Mouse (Mus musculus) thymus, postnatal 0 days (tissue): ENCODE measurements around the gene Rsl24d1. TPM values are rescaled to one million over a fixed set of nuclear protein-coding genes. Genes with fewer than 3 reads are reported as not detected.

Experiments
- polyA plus RNA-seq: library from polyadenylated mRNA; unstranded; fragments of >200 nt; fragmentation: Nextera tagmentation; extraction: Ambion mirVana; gene quantifications from 2 replicates; pipeline ENCODE4 v1.2.1, GENCODE M21; 2015

Gene Rsl24d1
- polyA plus RNA-seq, 1 experiment from 2014 or later = 161 TPM

Other genes starting within 250 kb of the Rsl24d1 start
- gene Pygo1, start 187.8 kb upstream of the Rsl24d1 start, polyA plus RNA-seq = 0.66 and 0.75 TPM in 2 replicates
- 0.79 and 1.4 TPM in 2 replicates for gene Dyx1c1, start 154.6 kb upstream of the Rsl24d1 start, polyA plus RNA-seq
- not detected in 2 replicates for gene Gm44503, start 154.6 kb upstream of the Rsl24d1 start, polyA plus RNA-seq
- 13.3 and 18.4 TPM in 2 replicates for gene Ccpg1os, start 128.0 kb upstream of the Rsl24d1 start, polyA plus RNA-seq
- 34.7 and 36.1 TPM in 2 replicates for gene Ccpg1, start 128.0 kb upstream of the Rsl24d1 start, polyA plus RNA-seq
- 6.3 and 6.9 TPM in 2 replicates for gene Pigb, start 73.0 kb upstream of the Rsl24d1 start, polyA plus RNA-seq
- 41.8 and 43.9 TPM in 2 replicates for gene Rab27a, start 68.6 kb upstream of the Rsl24d1 start, polyA plus RNA-seq
- 0.60 and 0.64 TPM in 2 replicates for gene Khdc3, start 11.6 kb upstream of the Rsl24d1 start, polyA plus RNA-seq
- gene Gm20509, start 11.0 kb upstream of the Rsl24d1 start, polyA plus RNA-seq = not detected in 2 replicates